Mouse (Mus musculus): ENCODE measurements around the gene Rasl12.

- TF ChIP-seq TCF12 (IDR thresholded peaks at IDR 0.05; ENCODE audit: insufficient read depth, poor library complexity, severe bottlenecking) (no peak), USF1 (IDR thresholded peaks at IDR 0.05; ENCODE audit: low read depth) (no peak), MAX (IDR thresholded peaks at IDR 0.05; ENCODE audit: low read depth) (no peak), TCF3 (IDR thresholded peaks at IDR 0.05; ENCODE audit: insufficient read length, low read depth) (no peak), POLR2A (IDR thresholded peaks at IDR 0.05; ENCODE audit: insufficient read length, low read depth) (no peak), MYOG (IDR thresholded peaks at IDR 0.05; ENCODE audit: control insufficient read depth in 1 of 3, insufficient read depth in 1 of 3, insufficient read length in 2 of 3, low read depth in 2 of 3) (no peak)
These were observed 26.1 kb downstream of the Rasl12 start for GRCm38 (mm10) chr9:65424393-65424792.
